Mouse (Mus musculus): ENCODE data around the gene Stx16.

Gene Stx16

DNA sequence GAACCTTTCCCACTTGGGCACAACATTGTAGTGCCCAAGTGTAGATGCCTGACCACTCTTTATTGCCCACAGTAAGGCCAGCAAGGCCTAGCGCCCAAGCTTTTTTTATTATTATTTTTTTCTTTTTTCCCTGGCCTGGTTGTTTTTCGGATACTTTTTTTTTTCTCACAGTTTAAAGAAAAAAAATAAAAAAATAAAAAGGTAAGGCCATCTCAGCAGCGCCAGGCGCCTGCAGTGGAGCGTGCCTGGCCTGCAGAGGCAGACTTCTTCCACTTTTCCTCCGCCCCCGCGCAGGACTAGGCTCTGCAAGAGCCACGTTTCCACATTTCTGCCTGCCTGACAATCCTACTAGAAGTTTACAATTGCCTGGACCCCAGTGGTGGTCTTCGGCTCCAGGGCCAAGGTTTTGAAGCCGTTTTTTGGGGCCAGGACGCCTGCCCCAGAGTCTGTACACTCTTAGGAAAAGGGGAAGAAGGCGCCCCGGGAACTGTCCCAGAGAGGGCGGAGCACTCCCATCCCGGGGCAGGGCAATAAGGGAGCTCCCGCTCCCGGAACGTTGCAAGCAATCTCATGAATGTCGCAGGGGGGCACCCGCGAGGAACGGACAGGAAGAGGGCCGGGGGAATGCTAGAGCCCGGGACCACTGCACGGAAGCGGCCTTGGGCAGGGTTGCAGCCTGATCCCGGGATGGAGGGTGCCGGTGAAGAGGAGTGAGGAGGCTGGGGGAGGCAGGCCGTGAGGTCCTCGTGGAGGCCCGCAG lies at the start of gene Stx16:
TSS of gene Stx16 (plus strand) at position 636 of the 760 bp plus-strand sequence.
- in situ Hi-C loops (cut with MboI) = no loop called here

- in situ Hi-C loops (cut with MboI) = no loop called here
Observed at GRCm38 (mm10) chr2:174026406-174026805, 49.7 kb upstream of the Stx16 start.

GRCm38 (mm10) chr2:174033257-174033800 lies 42.8 kb upstream of the Stx16 start:
- in situ Hi-C loops (cut with MboI) = no loop called here

GRCm38 (mm10) chr2:174047656-174048055 lies 28.5 kb upstream of the Stx16 start:
- in situ Hi-C loops (cut with MboI) = no loop called here

DNA sequence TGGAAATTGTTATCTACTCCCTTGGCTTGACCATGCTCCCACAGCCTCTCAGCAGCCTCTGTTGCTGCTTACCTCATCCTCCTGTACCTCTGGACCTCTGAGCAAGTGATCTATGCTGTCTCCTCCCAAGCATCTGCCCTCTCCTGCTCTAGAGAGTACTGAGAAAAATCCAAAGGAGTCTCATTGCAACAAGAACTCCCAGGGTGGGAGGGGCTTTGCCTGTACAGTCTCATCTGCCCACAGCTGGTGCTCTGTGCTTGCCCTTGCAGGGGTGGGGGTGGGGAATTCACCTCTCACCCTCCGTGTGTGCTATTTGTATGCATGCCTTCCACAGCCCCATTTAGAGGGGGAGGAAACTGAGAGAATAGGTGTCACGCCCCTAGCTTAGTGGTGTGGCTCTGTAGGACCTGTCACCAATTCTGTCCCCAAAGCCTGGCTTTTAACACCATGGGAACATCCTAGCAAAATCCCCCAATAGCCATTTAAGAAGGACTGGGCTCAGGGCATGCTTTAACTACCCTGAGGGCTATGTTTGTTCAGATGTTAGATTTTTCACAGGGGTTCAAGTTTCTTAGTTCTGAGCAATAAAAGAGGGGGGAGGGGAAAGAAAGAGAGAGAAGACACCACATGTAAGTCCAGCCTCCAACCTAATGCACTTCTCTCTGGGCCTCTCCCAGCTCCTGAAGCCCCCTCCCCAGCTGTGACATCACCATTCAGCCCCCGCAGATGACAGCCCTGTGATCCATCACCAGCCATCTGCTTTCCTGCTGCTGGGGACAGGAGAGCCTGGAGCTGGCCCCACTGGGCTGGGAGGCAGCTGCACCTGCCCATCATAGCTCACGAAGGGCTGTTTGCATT lies 26.4 kb upstream of the Stx16 start:
- in situ Hi-C loops (cut with MboI) = no loop called here

DNA sequence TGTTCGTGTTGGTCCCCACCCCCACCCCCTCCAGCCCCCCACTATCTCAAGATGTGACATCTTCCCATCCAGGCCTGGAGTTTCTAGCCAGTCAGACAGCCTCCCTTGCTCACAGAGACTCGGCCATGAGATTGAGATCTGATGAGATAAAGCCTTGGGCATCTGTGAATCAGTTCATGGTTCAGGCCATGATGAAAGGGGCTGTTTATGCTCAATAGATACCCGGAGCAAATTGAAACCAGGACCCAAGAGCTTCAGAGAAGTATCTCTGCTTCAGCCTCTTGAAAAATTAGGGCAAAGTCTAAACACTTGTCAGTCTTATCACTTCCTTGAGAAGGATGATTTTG lies 25.8 kb upstream of the Stx16 start:
- in situ Hi-C loops (cut with MboI) = no loop called here

- in situ Hi-C loops (cut with MboI) = no loop called here
Observed at GRCm38 (mm10) chr2:174051081-174051481, 25.0 kb upstream of the Stx16 start.

DNA sequence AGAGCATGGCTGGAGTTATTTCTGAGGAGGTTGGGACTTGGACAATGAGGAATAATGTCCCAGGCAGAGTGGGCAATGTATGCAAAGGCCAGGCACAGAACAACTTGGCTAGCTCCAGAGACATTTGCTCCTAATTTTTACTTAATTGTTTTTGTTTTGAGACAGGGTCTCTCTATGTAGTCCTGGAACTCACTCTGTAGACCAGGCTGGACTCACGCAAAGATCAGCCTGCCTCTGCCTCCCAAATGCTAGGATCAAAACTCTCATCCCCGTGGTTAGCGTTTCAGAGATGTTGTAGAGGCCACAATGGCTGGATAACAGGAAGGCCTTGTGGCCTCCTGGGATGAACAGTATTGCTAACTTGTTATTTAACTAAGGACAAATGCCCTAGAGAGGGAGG lies 21.6 kb upstream of the Stx16 start:
- in situ Hi-C loops (cut with MboI) = no loop called here

- in situ Hi-C loops (cut with MboI) = no loop called here
Observed at GRCm38 (mm10) chr2:174057730-174058129, 18.4 kb upstream of the Stx16 start.

DNA sequence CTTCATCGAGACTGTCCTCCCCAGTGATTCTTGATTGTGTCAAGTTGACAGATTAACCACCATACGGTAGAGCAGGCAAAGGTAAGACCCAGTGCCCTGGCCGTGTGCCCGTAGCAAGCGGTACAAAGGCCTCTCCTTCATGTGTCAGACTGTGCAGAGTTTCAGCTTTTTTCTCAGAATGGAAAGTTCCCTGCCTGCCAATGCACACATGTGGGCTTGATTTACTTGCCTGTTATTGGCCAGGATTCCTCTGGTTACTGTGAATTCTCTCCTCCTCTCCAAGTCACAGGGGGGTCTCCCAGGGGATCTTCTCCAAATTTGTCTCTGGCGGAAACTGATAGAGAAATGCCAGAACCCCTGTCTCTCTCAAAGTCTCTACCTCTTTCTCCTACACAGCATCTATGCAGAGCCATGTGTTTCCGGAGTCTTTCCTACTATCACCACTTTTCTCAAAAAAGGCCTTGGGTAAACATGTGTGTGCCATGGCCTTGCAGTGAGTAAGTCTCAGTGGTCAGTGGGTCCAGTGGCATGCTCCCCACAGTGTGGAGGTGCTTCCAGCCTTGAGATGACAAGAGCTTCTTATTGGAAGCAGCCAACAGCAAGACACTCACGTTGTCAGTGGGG lies 17.7 kb upstream of the Stx16 start:
- in situ Hi-C loops (cut with MboI) = no loop called here

GRCm38 (mm10) chr2:174059591-174060385 lies 16.3 kb upstream of the Stx16 start:
- in situ Hi-C loops (cut with MboI) = no loop called here

DNA sequence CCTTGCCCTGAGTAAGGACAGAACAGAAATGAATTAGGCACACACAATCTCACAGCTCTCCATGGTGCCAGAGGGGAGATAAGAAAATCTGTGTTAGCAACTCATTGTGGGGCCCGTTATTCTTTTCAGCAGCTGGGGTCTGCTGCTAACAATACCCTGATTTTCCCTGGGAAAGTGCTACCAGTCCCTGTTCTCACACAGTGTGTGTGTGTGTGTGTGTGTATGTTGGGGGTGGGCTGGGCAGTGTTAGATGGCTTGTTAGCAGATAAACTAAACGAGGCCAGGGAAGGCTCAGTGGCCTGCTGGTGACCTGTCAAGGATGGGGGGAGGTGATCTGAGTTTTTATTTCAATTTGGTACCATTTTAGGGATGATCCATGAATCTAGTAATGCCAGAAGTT lies 14.9 kb upstream of the Stx16 start:
- in situ Hi-C loops (cut with MboI) = no loop called here

DNA sequence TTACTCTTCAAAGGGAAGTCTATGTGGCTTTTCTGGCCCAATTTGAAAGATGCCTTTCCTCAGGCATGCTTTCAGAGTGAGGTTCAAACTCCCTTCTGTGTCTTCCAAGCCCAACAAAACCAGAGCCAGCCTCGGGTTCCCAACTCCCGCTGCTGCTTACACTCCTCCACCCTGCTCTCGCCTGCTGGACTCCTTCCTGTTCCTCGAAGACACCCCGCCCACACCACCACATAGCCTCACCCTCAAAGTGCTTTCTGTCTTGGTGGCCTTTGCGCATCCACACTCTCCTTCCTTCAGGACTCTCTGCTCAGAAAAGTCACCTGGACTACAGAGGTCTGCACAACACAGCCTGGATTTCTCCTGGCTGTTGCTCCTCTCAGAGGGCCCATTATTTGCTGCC lies 13.0 kb upstream of the Stx16 start:
- in situ Hi-C loops (cut with MboI) = no loop called here

GRCm38 (mm10) chr2:174063527-174064211 lies 12.4 kb upstream of the Stx16 start:
- in situ Hi-C loops (cut with MboI) = no loop called here

DNA sequence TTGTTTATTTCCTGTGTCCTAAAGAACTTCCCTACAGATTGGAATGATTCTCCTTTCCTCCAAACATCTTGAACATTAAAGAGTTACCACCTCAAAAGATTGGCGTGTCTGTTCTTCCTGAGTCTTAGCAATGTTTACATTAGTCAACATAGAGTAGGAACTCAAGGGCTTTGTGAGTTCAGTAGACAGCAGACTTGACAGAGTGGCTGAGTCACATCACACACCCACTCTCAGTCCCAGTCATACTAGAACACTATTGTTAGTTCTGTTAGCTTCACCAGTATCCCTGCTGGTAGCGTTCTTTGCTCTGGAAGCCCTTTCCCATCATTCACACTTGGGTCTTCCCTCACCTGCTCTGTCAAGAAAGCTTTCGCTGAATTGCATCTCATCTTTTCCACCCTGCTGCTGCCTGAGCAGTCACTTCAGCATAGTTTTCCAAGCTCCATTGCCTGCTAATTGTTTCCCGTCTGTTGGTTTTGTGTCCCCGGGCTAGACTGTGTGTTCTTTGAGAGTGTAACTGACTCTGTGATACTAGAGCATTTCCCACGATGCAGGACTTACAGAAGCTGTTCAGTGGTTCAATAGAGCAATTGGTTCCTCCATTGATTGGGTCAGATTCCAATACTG lies 8.2 kb upstream of the Stx16 start:
- in situ Hi-C loops (cut with MboI) = no loop called here

DNA sequence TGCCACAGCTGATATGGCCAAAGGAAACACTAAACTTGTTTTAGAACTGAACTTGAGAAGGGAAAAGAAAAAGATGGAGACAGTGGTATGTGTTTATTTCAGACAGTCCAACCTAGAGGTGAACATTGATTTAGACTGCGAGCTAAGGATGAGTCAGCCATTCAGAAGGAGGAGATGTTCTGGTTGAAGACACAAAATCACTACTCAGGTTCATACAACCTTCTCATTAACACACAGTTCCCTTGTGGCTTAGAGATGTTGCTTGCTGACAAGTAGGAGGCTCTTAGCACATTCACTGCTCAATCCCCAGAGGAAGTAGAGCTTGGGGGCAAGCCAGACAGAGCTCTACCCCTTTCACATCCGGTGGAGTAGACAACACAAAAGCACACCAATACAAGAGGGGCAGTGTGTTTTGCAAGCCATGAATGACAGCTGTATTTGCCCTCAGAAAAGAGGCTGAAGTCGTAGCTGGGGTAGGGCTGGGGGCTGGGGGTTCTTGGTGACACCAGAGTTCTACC lies 6.5 kb upstream of the Stx16 start:
- in situ Hi-C loops (cut with MboI) = no loop called here

DNA sequence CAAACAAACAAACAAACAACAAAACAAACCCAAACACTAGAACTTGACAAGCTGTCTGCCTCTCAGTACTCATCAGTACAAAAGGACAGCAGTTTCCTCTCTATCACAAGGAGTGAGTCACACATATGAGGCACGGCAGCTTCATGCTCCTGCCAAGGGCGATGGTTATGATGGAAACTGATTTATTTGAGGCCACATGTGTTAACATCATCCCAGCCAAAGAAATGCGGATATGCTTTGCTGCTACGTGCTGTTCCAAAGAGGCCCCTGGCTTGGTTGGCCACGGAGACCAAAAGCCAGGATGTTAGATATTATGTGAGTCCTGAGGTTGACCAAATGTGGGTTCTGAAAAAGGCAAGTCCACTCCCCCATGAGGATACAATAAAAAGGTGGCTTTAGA lies 4.7 kb upstream of the Stx16 start:
- in situ Hi-C loops (cut with MboI) = no loop called here

DNA sequence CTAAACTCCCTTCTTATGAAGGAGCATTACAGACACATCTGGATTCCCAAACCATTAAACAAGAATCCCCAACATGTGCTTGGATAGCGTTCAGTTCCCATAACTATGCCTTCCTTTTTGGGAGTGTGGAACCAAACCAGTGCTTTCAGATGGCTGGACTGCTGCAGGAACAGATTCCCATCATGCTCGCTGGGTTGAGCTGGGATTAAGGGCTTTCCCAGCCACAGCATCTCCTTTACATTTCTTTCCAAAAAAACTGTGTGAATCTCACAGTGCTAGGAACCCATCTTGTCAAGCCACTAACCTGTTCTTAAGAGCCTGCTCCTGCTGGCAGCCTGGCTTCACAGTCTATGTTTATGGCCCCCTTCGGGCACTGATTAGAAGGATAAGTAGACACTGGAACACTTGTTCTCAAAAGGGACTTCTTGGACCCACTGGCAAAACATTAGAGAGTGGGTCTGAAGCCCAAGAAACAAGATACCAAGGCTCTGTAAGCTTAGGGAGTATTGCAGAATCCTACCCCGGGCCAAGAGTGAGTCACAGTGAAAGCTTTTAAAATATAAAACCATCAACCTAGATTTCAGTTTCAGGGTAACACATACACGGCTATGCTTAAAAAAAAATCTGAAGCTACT lies 2.8 kb upstream of the Stx16 start:
- in situ Hi-C loops (cut with MboI) = no loop called here

- in situ Hi-C loops (cut with MboI) = no loop called here
Observed at GRCm38 (mm10) chr2:174074621-174075020, 1.5 kb upstream of the Stx16 start.

DNA sequence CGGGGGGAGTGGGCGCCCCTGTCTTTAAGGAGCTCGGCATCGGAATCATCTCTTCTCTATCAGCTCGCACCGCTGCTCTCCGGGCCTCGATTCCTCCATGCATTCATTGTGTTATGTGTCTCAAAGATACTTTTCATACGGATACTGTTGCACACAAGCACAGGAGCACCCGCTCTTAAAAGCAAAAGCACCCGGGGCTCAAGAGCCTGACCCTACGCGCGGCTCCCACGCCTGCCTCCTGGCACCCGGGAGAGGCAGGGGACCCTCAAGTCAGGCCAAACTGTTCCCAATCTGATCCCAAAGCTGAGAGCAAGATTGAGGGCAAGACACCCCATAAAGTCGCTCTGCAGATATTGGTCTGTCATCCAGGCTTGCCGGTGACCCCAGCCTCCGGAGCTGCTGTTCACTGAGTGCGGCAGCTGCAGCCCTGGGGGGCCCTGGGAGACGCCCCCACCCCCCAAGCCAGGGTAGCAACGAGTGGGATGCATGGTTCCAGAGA lies 987 bp upstream of the Stx16 start:
- in situ Hi-C loops (cut with MboI) = no loop called here
